Mouse (Mus musculus) heart, embryonic 13.5 days (tissue): ENCODE results near the gene Pdlim7. TPM values are rescaled to one million over a fixed set of nuclear protein-coding genes. Genes with fewer than 3 reads are reported as not detected.

Source experiments
- ATAC-seq: fragments of 200-750 bp; cut with Nextera tagmentation; 2 replicates; pipeline ENCODE4 v1.8.0; 2017; ENCODE audit warnings: moderate TSS enrichment; ENCODE audit not compliant: insufficient number of reproducible peaks, low FRiP score, low TSS enrichment; ENCODE audit errors: extremely low read depth
- H3K27ac ChIP-seq: fragments of 300-500 bp; sonication (generic); replicated peaks from 2 replicates; pipeline ENCODE4 v1.5.1; 2015; ENCODE audit warnings: moderate library complexity, mild to moderate bottlenecking, inconsistent platforms
- H3K27me3 ChIP-seq: fragments of 300-500 bp; sonication (generic); replicated peaks from 2 replicates; pipeline ENCODE4 v1.6.1; 2015; ENCODE audit warnings: mild to moderate bottlenecking, inconsistent platforms
- H3K36me3 ChIP-seq: fragments of 300-500 bp; sonication (generic); 2 replicates; pipeline ENCODE4 v1.6.1; 2015; ENCODE audit warnings: mild to moderate bottlenecking, inconsistent platforms
- H3K4me1 ChIP-seq: fragments of 300-500 bp; sonication (generic); 2 replicates; pipeline ENCODE4 v1.6.1; 2015; ENCODE audit warnings: inconsistent platforms
- H3K4me2 ChIP-seq: fragments of 300-500 bp; sonication (generic); 2 replicates; pipeline ENCODE4 v1.6.1; 2015; ENCODE audit warnings: inconsistent platforms, mild to moderate bottlenecking, moderate library complexity
- H3K4me3 ChIP-seq: fragments of 300-500 bp; sonication (generic); 2 replicates; pipeline ENCODE4 v1.5.1; 2015; ENCODE audit warnings: moderate library complexity, mild to moderate bottlenecking, inconsistent platforms
- H3K9ac ChIP-seq: fragments of 300-500 bp; sonication (generic); 2 replicates; pipeline ENCODE4 v1.6.1; 2015; ENCODE audit warnings: inconsistent platforms, mild to moderate bottlenecking, moderate library complexity
- H3K9me3 ChIP-seq: fragments of 300-500 bp; sonication (generic); 2 replicates; pipeline ENCODE4 v1.6.1; 2016; ENCODE audit warnings: inconsistent platforms
- WGBS: fragments of 180-500 bp; shearing (Covaris S2); methylation state at CpG from one replicate; pipeline ENCODE4 v1.1.7; 2015; ENCODE audit warnings: mixed read lengths; 5-methylcytosine and 5-hydroxymethylcytosine counted together
- polyA plus RNA-seq: library from polyadenylated mRNA; unstranded; fragments of >200 nt; fragmentation: Nextera tagmentation; extraction: Ambion mirVana; gene quantifications from 2 replicates; pipeline ENCODE4 v1.2.1, GENCODE M21; 2015

Gene Pdlim7
- polyA plus RNA-seq: 402 and 437 TPM in 2 replicates

DNA sequence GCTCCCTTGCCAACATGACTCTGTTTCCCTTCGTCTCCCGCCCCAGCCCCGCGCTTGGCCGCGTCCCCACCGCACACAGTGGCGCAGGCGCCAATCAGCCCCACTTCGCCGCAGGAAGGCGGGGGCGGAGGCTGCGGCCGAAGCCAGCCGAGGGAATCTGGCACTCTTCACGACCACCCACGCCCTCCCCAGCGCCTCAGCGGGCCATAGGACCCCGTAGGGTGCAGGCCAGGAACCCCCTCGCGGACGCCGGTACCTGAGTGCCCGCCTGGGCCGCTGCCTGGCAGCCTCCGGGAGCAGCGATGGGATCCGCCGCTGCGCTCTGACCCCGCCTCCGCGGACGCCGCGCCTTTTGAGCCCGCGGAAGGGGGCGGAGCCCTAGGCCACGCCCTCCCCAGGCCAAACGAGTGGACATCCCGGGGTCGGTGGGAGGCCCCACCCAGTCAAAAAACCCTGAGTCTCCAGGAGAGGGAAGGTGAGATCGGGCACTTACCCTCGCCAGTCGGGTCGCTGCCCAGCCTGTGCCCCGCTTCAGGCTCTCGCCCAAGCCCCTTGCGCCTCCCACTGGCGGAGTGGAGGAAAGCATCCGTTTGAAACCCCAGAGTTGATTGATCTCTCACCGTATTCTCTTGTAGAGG, at the start of gene Pdlim7:
Gene Pdlim7 (minus strand): TSS at position 566 of the 638 bp plus-strand sequence.
- WGBS: under 1% methylated on average over 55 of the region's 55 CpGs

DNA sequence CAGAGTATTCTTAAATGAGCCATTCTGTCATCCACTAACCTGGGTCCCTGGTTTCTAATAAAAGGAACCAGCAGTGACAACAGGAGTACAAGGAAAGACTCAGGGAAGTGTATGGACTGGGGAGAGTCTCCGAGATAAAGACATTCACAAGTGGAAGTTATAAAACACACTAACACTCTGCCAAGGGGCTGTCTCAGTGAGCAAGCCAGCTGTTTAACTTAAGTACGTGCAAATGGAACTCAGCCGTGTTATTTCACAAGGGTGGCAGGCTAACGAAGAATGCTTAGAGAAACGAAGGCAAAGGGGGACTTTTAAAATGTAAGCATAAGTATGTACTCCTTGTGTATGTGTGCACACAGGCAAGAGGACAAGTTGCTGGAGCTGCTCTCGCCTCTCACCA, 44.0 kb upstream of the Pdlim7 start:
- H3K36me3 ChIP-seq: peaks cover 39% of the 10 kb centered on the region
- H3K4me3 ChIP-seq: no peak overlapping the region
- H3K9me3 ChIP-seq: no peaks in the 10 kb centered on the region
- H3K4me2 ChIP-seq: no peak overlapping the region
- ATAC-seq: no peak
- 82% methylated on average over 6 of the region's 6 CpGs for WGBS
- no peaks in the 10 kb centered on the region for H3K27me3 ChIP-seq
- no peak overlapping the region for H3K9ac ChIP-seq
- H3K27ac ChIP-seq: no peak overlapping the region
- H3K4me1 ChIP-seq: no peaks in the 10 kb centered on the region

More for the DNA sequence above, at the start of gene Pdlim7:
- Histone ChIP-seq H3K4me1 (peaks cover 48% of the 10 kb centered on the region), H3K4me3 (peak within 1 kb of the TSS; percentile 93), H3K36me3 (peaks cover 28% of the 10 kb centered on the region), H3K9me3 (no peaks in the 10 kb centered on the region), H3K27me3 (peaks cover 30% of the 10 kb centered on the region), H3K4me2 (peak within 1 kb of the TSS; percentile 80), H3K27ac (peak within 1 kb of the TSS; percentile 99), H3K9ac (peak within 1 kb of the TSS; percentile 98)
- peak; percentile 72 for ATAC-seq

DNA sequence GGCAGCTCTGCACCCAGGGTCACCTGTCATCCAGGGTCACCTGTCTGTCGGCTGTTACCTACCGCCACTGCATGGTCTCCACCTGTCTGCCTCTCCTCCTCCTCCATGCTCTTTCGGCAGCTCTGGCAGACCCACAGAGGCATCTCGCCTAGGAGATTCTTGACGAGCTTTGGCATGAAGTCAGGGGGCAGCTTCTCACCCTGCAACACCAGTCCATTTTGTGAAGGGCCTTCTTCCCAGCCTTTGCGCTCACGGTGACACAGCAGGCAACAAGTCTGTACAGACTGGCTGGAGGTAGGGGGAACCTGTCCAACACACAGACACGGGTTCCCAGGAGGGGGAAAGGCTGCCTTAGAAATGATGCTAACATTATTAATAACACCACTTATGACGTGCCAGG, 42.4 kb upstream of the Pdlim7 start:
- Histone ChIP-seq H3K4me3 (no peak overlapping the region), H3K27ac (no peak overlapping the region), H3K36me3 (peaks cover 50% of the 10 kb centered on the region), H3K9me3 (no peaks in the 10 kb centered on the region), H3K4me1 (no peaks in the 10 kb centered on the region), H3K27me3 (no peaks in the 10 kb centered on the region), H3K4me2 (no peak overlapping the region), H3K9ac (no peak overlapping the region)
- 87% methylated on average over 9 of the region's 9 CpGs for WGBS
- no peak for ATAC-seq

DNA sequence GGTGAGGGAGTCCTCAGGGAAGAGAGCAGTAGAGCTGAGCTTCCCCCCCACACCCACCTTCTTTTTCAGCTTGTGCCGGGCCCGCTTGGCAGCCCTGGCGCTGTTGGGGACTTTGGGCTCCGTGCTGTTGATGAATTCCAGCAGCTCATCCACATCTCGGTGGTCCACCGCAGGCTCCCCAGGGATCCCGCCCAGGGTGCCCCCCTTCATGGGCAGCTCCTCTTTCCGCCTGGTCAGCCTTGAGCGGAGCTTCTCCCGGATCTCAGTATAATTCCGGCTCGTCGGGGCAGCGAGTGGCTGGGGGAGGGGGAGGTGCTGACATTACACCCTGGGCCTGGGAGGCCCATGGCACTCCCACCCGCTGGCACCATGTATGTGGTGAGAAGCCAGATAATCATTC, 35.6 kb upstream of the Pdlim7 start:
- Histone ChIP-seq H3K9ac (no peak overlapping the region), H3K4me2 (no peak overlapping the region), H3K27ac (no peak overlapping the region), H3K4me1 (no peaks in the 10 kb centered on the region; the same call in 1 of the 2 replicates), H3K27me3 (no peaks in the 10 kb centered on the region), H3K9me3 (no peaks in the 10 kb centered on the region), H3K4me3 (no peak overlapping the region), H3K36me3 (peaks cover 97% of the 10 kb centered on the region)
- ATAC-seq: no peak
- 84% methylated on average over 15 of the region's 15 CpGs for WGBS

DNA sequence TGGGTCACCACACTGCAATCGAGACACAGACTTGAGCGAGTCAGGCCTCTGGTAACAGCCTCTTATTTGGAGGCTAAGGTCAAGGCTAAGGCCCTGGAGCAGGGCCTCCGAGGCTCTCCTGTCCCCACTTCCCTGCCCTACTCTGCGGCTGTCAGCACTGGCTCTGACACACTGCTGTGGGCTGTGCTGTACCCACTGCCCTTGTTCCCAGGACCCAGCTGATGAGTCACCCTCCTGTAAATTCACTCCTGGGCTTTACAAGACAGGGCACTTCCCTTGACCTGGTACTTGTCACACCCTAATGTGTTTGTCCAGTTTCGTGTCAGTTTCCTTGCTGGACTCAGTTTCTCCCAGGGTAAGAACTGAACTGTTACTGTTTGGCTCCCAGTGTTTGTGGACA, 35.0 kb upstream of the Pdlim7 start:
- Histone ChIP-seq H3K4me1 (no peaks in the 10 kb centered on the region; the same call in 1 of the 2 replicates), H3K27ac (no peak overlapping the region), H3K9ac (no peak overlapping the region), H3K36me3 (peaks cover 97% of the 10 kb centered on the region), H3K4me3 (no peak overlapping the region), H3K4me2 (no peak overlapping the region), H3K9me3 (no peaks in the 10 kb centered on the region), H3K27me3 (no peaks in the 10 kb centered on the region)
- ATAC-seq: no peak
- 77% methylated on average over 5 of the region's 5 CpGs for WGBS

DNA sequence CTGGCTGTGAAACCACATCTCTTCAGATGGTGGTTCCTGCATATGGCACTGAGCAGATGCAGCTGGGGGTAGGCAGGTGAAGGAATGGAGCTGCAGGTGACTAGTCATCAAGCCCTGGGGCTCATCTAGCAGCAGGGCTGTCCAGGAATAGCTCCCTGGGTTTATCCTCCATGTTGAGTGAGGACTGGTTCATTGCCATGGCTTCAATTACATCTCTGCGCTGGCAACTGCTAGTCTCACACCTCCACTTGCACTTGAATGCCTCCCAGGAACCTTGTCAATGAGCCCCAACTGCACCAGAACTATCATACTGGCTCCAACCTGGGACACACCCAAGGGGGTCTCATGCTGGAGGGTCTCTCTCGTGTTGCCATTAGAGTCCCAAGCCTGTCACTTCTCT, 34.4 kb upstream of the Pdlim7 start:
- no peak for ATAC-seq
- Histone ChIP-seq H3K36me3 (peaks cover 98% of the 10 kb centered on the region), H3K4me3 (no peak overlapping the region), H3K9ac (no peak overlapping the region), H3K27me3 (no peaks in the 10 kb centered on the region), H3K4me2 (no peak overlapping the region), H3K9me3 (no peaks in the 10 kb centered on the region), H3K27ac (no peak overlapping the region), H3K4me1 (no peaks in the 10 kb centered on the region; the same call in 1 of the 2 replicates)
- WGBS: 83% methylated on average over 2 of the region's 2 CpGs

DNA sequence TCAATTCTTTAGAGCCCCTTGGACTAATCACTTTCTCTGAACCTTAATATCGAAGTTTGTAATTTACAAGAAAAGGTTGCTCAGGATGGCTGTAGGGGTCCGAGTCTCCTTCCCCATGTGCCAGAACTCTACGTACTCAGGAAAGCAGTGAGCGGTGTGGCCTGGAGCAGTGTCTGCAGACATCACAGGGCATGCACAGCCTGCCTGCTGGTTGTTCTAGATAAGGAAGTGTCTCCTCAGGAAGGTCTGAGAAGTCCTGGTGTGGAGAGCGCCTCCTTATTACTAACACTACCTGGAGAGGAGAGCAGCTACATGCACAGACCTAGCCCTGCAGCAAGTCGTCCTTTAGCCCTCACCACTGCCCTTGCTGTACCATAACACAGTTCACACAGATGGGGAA, 31.3 kb upstream of the Pdlim7 start:
- H3K4me3 ChIP-seq: no peak overlapping the region
- WGBS: 82% methylated on average over 6 of the region's 6 CpGs
- H3K4me1 ChIP-seq: no peaks in the 10 kb centered on the region; the same call in 1 of the 2 replicates
- H3K4me2 ChIP-seq: no peak overlapping the region
- no peak overlapping the region for H3K27ac ChIP-seq
- no peaks in the 10 kb centered on the region for H3K27me3 ChIP-seq
- no peak for ATAC-seq
- H3K9me3 ChIP-seq: no peaks in the 10 kb centered on the region
- peaks cover 100% of the 10 kb centered on the region for H3K36me3 ChIP-seq
- H3K9ac ChIP-seq: no peak overlapping the region

DNA sequence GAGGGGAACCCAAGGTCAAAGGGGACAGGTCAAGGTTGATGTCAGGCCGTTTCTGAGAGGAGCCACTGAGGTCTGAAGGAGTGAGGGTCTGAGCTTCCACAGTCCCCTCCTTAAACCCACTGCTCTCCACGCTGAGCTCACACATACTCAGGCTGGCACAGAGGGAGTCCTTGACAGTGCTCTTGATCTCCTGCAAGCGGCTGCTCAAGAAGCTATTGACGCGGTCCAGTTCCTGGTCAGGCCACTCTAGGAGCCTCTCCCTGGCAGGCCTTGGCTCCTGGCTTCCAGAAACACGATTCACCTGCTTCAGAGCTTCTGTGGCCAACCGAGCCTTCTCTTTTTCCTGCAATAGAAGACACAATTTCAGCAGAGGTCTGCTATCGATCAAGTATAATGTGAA, 30.0 kb upstream of the Pdlim7 start:
- H3K4me2 ChIP-seq: no peak overlapping the region
- H3K4me1 ChIP-seq: no peaks in the 10 kb centered on the region
- H3K9ac ChIP-seq: no peak overlapping the region
- no peak overlapping the region for H3K27ac ChIP-seq
- WGBS: 89% methylated on average over 8 of the region's 8 CpGs
- ATAC-seq: no peak
- H3K9me3 ChIP-seq: no peaks in the 10 kb centered on the region
- no peaks in the 10 kb centered on the region for H3K27me3 ChIP-seq
- H3K36me3 ChIP-seq: peaks cover 100% of the 10 kb centered on the region
- no peak overlapping the region for H3K4me3 ChIP-seq

DNA sequence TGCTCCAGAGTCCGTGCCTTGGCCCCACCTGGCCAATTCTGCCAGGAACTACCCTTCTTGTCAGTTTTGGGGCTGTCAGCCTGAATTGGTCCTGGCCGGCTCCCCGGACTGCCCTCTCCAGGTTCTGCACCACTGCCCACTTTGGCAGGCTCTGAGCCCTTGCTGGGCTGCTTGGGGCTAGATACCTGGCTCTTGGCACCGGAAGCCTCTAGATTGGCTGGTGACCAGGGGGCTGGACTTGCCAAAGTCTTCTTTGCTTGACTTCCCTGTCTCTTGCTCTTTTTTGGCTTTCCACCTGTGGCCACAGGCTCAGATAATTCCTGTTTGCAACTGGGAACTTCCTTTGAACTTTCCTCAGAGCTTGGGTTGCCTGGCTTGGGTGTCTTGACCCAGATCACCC, 29.4 kb upstream of the Pdlim7 start:
- Histone ChIP-seq H3K36me3 (peaks cover 98% of the 10 kb centered on the region), H3K9ac (no peak overlapping the region), H3K4me2 (no peak overlapping the region), H3K27ac (no peak overlapping the region), H3K27me3 (no peaks in the 10 kb centered on the region), H3K4me3 (no peak overlapping the region), H3K9me3 (no peaks in the 10 kb centered on the region), H3K4me1 (no peaks in the 10 kb centered on the region)
- no peak for ATAC-seq
- whole genome bisulfite sequencing: 93% methylated on average over 4 of the region's 4 CpGs

DNA sequence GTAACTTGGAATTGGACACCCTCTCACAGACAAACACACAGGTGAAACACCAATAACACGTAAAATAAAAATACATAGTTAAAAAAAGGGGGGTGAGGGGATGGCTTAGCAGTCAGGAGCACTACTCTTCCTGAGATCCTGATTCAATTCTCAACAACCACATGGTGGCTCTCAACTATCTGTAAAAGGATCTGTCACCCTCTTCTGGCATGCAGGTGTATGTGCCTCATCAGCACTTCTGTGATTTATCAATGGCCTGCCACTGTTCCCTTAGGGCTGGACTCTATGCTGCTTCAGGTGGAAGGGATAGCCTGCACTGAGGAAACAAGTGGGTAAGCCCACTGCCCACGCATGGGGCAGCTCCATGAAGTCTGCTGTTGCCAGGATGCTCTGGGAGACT, 27.5 kb upstream of the Pdlim7 start:
- Histone ChIP-seq H3K9me3 (no peaks in the 10 kb centered on the region), H3K9ac (no peak overlapping the region), H3K27me3 (no peaks in the 10 kb centered on the region), H3K4me2 (no peak overlapping the region), H3K27ac (no peak overlapping the region), H3K36me3 (peaks cover 86% of the 10 kb centered on the region), H3K4me1 (peaks cover 6% of the 10 kb centered on the region), H3K4me3 (no peak overlapping the region)
- 86% methylated on average over 2 of the region's 2 CpGs for WGBS
- no peak for ATAC-seq

DNA sequence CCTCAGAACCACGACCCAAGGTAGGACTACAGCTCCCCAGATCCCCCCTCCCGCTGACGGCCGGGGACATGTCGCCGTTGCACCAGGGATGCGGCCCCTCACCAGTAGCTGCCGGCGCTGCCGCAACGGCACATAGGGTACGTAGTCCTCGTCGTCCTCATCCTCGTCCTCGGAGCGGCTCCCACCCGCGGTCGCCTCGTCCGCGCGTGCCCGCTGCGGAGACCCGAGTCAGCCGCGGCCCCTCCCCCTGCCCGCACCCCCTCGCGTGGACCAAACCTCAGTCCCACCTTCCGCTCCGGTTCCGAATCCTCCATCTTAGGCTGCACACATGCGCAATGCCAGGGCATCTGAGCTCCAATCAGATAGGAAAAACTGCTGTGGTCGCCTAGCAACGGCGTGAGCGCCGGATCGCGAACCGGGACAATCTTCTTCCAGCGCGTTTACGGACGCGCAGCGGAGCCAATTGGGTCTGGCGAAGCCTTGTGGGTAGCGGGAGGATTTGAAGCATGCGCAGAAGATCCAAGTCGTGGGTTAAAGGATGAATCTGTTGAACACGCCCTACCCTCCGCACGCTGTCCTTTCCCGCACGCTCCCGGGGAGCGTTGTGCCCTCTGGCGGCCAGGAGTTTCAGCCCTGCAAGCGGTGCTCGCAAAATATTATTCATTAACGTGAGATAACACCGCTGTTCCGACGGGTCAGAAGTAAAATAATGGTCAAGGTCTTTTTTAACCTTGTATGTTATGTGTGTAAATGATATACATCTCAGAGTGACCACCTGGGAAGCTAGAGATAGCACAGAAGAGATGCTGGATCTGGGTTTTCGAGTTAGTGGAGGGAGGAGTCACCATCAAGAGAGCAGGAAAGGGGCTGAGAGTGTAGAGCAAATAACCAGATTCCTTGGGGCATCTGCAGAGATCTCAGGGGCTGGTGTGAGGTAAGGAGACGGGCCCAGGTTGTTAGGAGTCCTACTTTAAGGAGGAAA, 23.0 kb upstream of the Pdlim7 start, which contains the start of gene Ddx41:
Gene Ddx41 (minus strand): TSS at position 465 of the 982 bp plus-strand sequence.
- Histone ChIP-seq H3K4me1 (peaks cover 16% of the 10 kb centered on the region), H3K4me2 (peak within 1 kb of the TSS; percentile 97), H3K9me3 (no peaks in the 10 kb centered on the region), H3K27ac (peak within 1 kb of the TSS; percentile 26), H3K4me3 (peak within 1 kb of the TSS; percentile 98), H3K9ac (peak within 1 kb of the TSS; percentile 89), H3K36me3 (peaks cover 79% of the 10 kb centered on the region), H3K27me3 (no peaks in the 10 kb centered on the region)
- ATAC-seq: peak; percentile 93
- WGBS: 1% methylated on average over 70 of the region's 70 CpGs
